In the genomic region with DNA sequence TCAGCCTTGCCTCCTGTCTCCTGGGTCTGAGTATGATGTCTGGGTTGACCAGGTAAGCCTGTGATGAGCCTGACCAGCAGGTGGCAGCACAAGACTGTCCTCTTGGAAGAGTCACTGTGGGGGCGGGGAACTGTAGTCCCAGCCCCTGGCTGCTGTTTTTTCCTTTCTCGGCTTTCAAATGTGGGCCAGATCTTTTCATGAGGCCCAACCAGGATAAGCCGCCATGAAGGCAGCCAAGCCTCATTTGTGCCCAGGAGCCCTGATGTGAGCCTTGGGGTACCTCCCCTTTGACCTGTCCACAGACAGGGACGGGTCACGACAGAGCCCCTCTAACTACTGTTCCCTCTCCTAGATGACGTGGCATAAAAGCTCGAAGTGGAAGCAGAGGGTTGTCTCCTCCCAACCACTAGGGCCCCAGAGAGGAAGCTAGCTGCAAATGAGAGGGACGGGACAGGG, we compare ENCODE assay signal across 7 mouse cellular contexts. TPM values are rescaled to one million over a fixed set of nuclear protein-coding genes. Genes with fewer than 3 reads are reported as not detected.
DNase-seq lines count a peak whose midpoint lies in the region; ATAC-seq lines count a peak whose summit lies in the region.

No protein-coding gene starts in this region.

- H3K4me2 ChIP-seq in intestine, embryonic 15.5 days (replicated peaks) = peak overlapping the region; percentile 98

- no peaks in the 10 kb centered on the region for H3K36me3 ChIP-seq in intestine, embryonic 15.5 days
- peaks cover 75% of the 10 kb centered on the region for H3K36me3 ChIP-seq in midbrain, embryonic 10.5 days

- H3K4me3 ChIP-seq in intestine, embryonic 15.5 days (replicated peaks) = peak overlapping the region; percentile 70; the same call in 1 of the 2 replicates
- peak overlapping the region; percentile 94 for H3K4me3 ChIP-seq in midbrain, embryonic 10.5 days

- H3K27ac ChIP-seq in intestine, embryonic 15.5 days = peak overlapping the region; percentile 88
- peak overlapping the region; percentile 95 for H3K27ac ChIP-seq in midbrain, embryonic 10.5 days (replicated peaks)

- intact Hi-C loops in left cerebral cortex, postnatal 25 days (cut with DNase I) = loop anchor here (1.0 kb wide), 2 partner anchors 28 to 64 kb away; no protein-coding TSS in a partner anchor

- peak overlapping the region; percentile 36; the same call in 1 of the 2 replicates for H3K9ac ChIP-seq in intestine, embryonic 15.5 days

- peaks cover 53% of the 10 kb centered on the region for H3K4me1 ChIP-seq in intestine, embryonic 15.5 days (replicated peaks)
- peaks cover 73% of the 10 kb centered on the region for H3K4me1 ChIP-seq in midbrain, embryonic 10.5 days

- H3K9me3 ChIP-seq in intestine, embryonic 15.5 days = no peaks in the 10 kb centered on the region
- no peaks in the 10 kb centered on the region for H3K9me3 ChIP-seq in midbrain, embryonic 10.5 days (replicated peaks)

- WGBS in intestine, embryonic 15.5 days = 7% methylated on average over 8 of the region's 8 CpGs
- 0% methylated on average over 8 of the region's 8 CpGs for WGBS in midbrain, embryonic 10.5 days

- peak; percentile 94 to 98 for DNase-seq in adrenal gland, adult (ENCODE audit: inconsistent age in 2 of 2, low spot score in 1 of 2)
- peak; percentile 98 for DNase-seq in embryo, embryonic 10.5 days (ENCODE audit: low spot score)
- DNase-seq in gastrocnemius, postnatal 25 days = peak; percentile 88
- DNase-seq in left cerebral cortex, postnatal 25 days (ENCODE audit: low spot score in 2 of 2) = peak; percentile 96 to 98
- peak; percentile 91 for DNase-seq in midbrain, embryonic 10.5 days (ENCODE audit: low spot score)
- DNase-seq in right cerebral cortex, postnatal 4 days = peak; percentile 100

- H3K27me3 ChIP-seq in intestine, embryonic 15.5 days (replicated peaks) = 0 out of 2 replicates have a peak, but pooled peaks cover 8% of the 10 kb centered on the region
- H3K27me3 ChIP-seq in midbrain, embryonic 10.5 days (ENCODE audit: low read depth, poor library complexity, severe bottlenecking) = peaks cover 23% of the 10 kb centered on the region

- ATAC-seq in intestine, embryonic 15.5 days = peak; percentile 64

RNA-seq across cellular contexts. Expression of a gene that starts 3.7 kb away (rescaled TPM):
- total RNA-seq in gastrocnemius, postnatal 25 days (2021) = 10 to 100 TPM; 14.9 to 15.6 TPM
- polyA plus RNA-seq in intestine, embryonic 15.5 days (2015; fragmentation: Nextera tagmentation; extraction: Ambion mirVana) = 765 and 774 TPM in 2 replicates
- total RNA-seq in left cerebral cortex, postnatal 25 days (2021) = 1,000 to 10,000 TPM; 1,727 to 1,729 TPM
- 2,837 and 3,349 TPM in 2 replicates for polyA plus RNA-seq in midbrain, embryonic 10.5 days (2016; fragmentation: Nextera tagmentation; extraction: Ambion mirVana)

RNA-seq across cellular contexts. Expression of a gene that starts 9.4 kb away (rescaled TPM):
- 1 to 10 TPM; 2.7 to 2.9 TPM for total RNA-seq in gastrocnemius, postnatal 25 days (2021)
- polyA plus RNA-seq in intestine, embryonic 15.5 days (2015; fragmentation: Nextera tagmentation; extraction: Ambion mirVana) = 12.6 and 16.4 TPM in 2 replicates
- total RNA-seq in left cerebral cortex, postnatal 25 days (2021) = 10 to 100 TPM; 17.1 to 17.4 TPM
- 18.4 and 18.7 TPM in 2 replicates for polyA plus RNA-seq in midbrain, embryonic 10.5 days (2016; fragmentation: Nextera tagmentation; extraction: Ambion mirVana)

RNA-seq across cellular contexts. Expression of a gene that starts 44.6 kb away (rescaled TPM):
- total RNA-seq in gastrocnemius, postnatal 25 days (2021) = 10 to 100 TPM; 10.9 to 14.6 TPM
- polyA plus RNA-seq in intestine, embryonic 15.5 days (2015; fragmentation: Nextera tagmentation; extraction: Ambion mirVana) = 46.7 and 48.7 TPM in 2 replicates
- total RNA-seq in left cerebral cortex, postnatal 25 days (2021) = 10 to 100 TPM; 53.9 to 56.9 TPM
- polyA plus RNA-seq in midbrain, embryonic 10.5 days (2016; fragmentation: Nextera tagmentation; extraction: Ambion mirVana) = 57.2 and 62.0 TPM in 2 replicates

RNA-seq across cellular contexts. Expression of a gene that starts 44.6 kb away (rescaled TPM):
- total RNA-seq in gastrocnemius, postnatal 25 days (2021) = 10 to 100 TPM; 37.7 to 38.9 TPM
- polyA plus RNA-seq in intestine, embryonic 15.5 days (2015; fragmentation: Nextera tagmentation; extraction: Ambion mirVana) = 50.1 and 51.8 TPM in 2 replicates
- total RNA-seq in left cerebral cortex, postnatal 25 days (2021) = 10 to 100 TPM; 37.0 to 40.0 TPM
- polyA plus RNA-seq in midbrain, embryonic 10.5 days (2016; fragmentation: Nextera tagmentation; extraction: Ambion mirVana) = 59.8 and 59.9 TPM in 2 replicates

Comparison
In these comparisons a context has a peak if more than half of its experiments do, and no peak if none do; other contexts are left out.
1. Peak in every context shown above with its lines: DNase-seq, ATAC-seq, H3K4me3 ChIP-seq and H3K27ac ChIP-seq.
2. RNA of a gene that starts 3.7 kb away (total RNA-seq): 1,727 to 1,729 TPM in left cerebral cortex, postnatal 25 days; 14.9 to 15.6 TPM in gastrocnemius, postnatal 25 days; every median in the first group is over 100 times any median in the second.
3. RNA of a gene that starts 9.4 kb away (total RNA-seq): 17.1 to 17.4 TPM in left cerebral cortex, postnatal 25 days; 2.7 to 2.9 TPM in gastrocnemius, postnatal 25 days; every median in the first group is over 4 times any median in the second.